Mouse (Mus musculus) limb, embryonic 11.5 days (tissue): ENCODE data around the gene Ccl26. TPM values are rescaled to one million over a fixed set of nuclear protein-coding genes. Genes with fewer than 3 reads are reported as not detected.

Experiments used
- ATAC-seq: fragments of 200-750 bp; cut with Nextera tagmentation; 2 replicates; pipeline ENCODE4 v1.8.0; 2017; ENCODE audit warnings: low read depth; ENCODE audit not compliant: insufficient number of reproducible peaks, low FRiP score, low TSS enrichment
- DNase-seq: peaks from one replicate; pipeline ENCODE4 v3.0.0-alpha.2; 2015; ENCODE audit warnings: low spot score
- H3K27ac ChIP-seq: fragments of 300-500 bp; sonication (generic); replicated peaks from 2 replicates; pipeline ENCODE4 v1.5.1; 2014; ENCODE audit warnings: low read depth, mild to moderate bottlenecking, low read length
- H3K27me3 ChIP-seq: fragments of 300-500 bp; sonication (generic); 2 replicates; pipeline ENCODE4 v1.6.1; 2014; ENCODE audit warnings: mild to moderate bottlenecking, low read length, mixed read lengths; ENCODE audit not compliant: control insufficient read depth, insufficient read depth
- H3K36me3 ChIP-seq: fragments of 300-500 bp; sonication (generic); 2 replicates; pipeline ENCODE4 v1.6.1; 2014; ENCODE audit warnings: mild to moderate bottlenecking, low read length, moderate library complexity, mixed read lengths; ENCODE audit not compliant: control insufficient read depth, insufficient read depth
- H3K4me1 ChIP-seq: fragments of 300-500 bp; sonication (generic); 2 replicates; pipeline ENCODE4 v1.6.1; 2014; ENCODE audit warnings: low read length, mixed read lengths; ENCODE audit not compliant: control insufficient read depth, insufficient read depth
- H3K4me2 ChIP-seq: fragments of 300-500 bp; sonication (generic); 2 replicates; pipeline ENCODE4 v1.6.1; 2014; ENCODE audit warnings: low read depth, mild to moderate bottlenecking, moderate library complexity; ENCODE audit not compliant: severe bottlenecking
- H3K4me3 ChIP-seq: fragments of 300-500 bp; sonication (generic); 2 replicates; pipeline ENCODE4 v1.5.1; 2014; ENCODE audit warnings: low read depth, low read length
- H3K9ac ChIP-seq: fragments of 300-500 bp; sonication (generic); 2 replicates; pipeline ENCODE4 v1.6.1; 2014; ENCODE audit warnings: mild to moderate bottlenecking, low read length
- H3K9me3 ChIP-seq: fragments of 300-500 bp; sonication (generic); 2 replicates; pipeline ENCODE4 v1.6.1; 2016; ENCODE audit warnings: low read length; ENCODE audit not compliant: control insufficient read depth
- WGBS: fragments of 180-500 bp; shearing (Covaris S2); extraction: QIAGEN DNeasy Blood & Tissue Kit; methylation state at CpG from one replicate; pipeline ENCODE4 v1.1.7; 2014; 5-methylcytosine and 5-hydroxymethylcytosine counted together
- polyA plus RNA-seq: library from polyadenylated mRNA; unstranded; fragments of >200 nt; fragmentation: Nextera tagmentation; extraction: Ambion mirVana; gene quantifications from 2 replicates; pipeline ENCODE4 v1.2.1, GENCODE M21; 2014

The Ccl26 gene
- polyA plus RNA-seq, 1 experiment from 2014 or later: not detected

DNA sequence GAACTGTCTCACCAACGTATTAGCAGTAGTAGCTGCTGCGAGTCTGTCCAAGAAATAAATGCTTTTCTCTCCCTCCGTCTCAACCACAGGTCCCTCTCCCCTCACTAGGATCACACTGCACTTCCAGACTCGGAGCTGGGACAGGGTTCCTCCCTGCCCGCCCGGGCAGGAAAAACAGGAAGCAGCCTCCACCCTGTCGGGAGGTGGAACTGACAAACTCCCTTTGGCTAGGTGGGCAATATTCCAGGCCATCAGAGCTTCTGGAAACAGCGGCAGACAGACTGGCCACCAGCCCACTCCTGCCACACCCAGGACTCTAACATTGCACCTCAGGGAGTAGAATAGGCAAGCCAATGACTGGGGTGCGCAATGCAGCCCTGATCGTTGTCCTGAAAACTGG lies 29.9 kb downstream of the Ccl26 start:
- no peaks in the 10 kb centered on the region for H3K9me3 ChIP-seq
- DNase-seq (no peak), ATAC-seq (no peak)
- no peak overlapping the region for H3K4me2 ChIP-seq
- no peaks in the 10 kb centered on the region for H3K27me3 ChIP-seq
- 82% methylated on average over 10 of the region's 10 CpGs for WGBS
- H3K9ac ChIP-seq: no peak overlapping the region
- no peak overlapping the region for H3K4me3 ChIP-seq
- H3K4me1 ChIP-seq: no peaks in the 10 kb centered on the region
- H3K36me3 ChIP-seq: no peaks in the 10 kb centered on the region
- no peak overlapping the region for H3K27ac ChIP-seq

DNA sequence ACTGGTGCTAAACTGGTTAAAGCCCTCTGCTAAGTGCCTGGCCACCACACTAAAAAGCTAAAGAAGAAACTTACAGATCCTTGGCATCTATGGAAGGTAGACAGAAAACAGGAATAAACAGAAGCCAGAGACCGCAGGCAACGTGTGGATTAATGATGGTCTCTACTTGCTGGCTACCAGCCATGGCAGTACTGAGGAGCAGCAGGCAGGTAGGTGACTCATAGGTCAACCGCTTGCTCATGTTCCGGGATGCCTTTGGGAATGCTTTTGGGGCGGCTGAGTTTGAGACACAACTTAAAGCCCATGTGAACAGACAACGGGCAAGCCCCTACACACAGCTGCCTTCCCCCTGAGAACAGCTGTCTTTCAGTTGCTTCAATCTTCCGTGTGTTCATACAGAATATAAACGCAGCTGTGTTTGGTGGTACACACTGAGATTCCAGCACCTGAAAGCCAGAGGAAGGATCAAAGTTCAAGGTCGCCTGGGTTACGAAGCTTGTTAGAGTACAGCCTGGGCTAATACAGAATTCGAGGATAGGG lies 32.0 kb downstream of the Ccl26 start:
- 85% methylated on average over 11 of the region's 11 CpGs for WGBS
- Histone ChIP-seq H3K27me3 (no peaks in the 10 kb centered on the region), H3K27ac (no peak overlapping the region), H3K4me3 (no peak overlapping the region), H3K4me1 (no peaks in the 10 kb centered on the region), H3K4me2 (no peak overlapping the region), H3K9ac (no peak overlapping the region), H3K9me3 (no peaks in the 10 kb centered on the region), H3K36me3 (no peaks in the 10 kb centered on the region)
- ATAC-seq: no peak
- DNase-seq: no peak

DNA sequence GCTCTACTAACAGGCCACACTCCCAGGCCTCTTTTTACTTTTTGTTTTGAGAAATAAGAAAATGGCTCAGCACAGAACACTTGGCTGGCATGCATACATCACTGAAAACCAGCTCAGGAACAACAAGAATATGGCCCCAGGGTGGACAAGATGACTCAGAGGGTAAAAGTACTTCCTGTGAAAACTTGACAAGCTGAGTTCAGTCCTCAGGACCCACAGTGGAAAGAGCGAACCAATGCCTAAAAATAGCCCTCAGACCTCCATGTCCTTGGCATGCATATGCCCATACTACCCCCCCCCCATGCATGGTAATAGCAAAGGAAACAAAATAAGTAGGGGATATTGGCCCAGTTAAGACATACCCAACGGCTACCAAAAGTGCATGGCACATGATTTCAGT lies 33.4 kb downstream of the Ccl26 start:
- ATAC-seq (no peak), DNase-seq (no peak)
- H3K27ac ChIP-seq: no peak overlapping the region
- no peak overlapping the region for H3K9ac ChIP-seq
- 85% methylated on average over 2 of the region's 2 CpGs for WGBS
- no peak overlapping the region for H3K4me3 ChIP-seq
- no peak overlapping the region for H3K4me2 ChIP-seq
- H3K36me3 ChIP-seq: no peaks in the 10 kb centered on the region
- no peaks in the 10 kb centered on the region for H3K9me3 ChIP-seq
- no peaks in the 10 kb centered on the region for H3K4me1 ChIP-seq
- H3K27me3 ChIP-seq: no peaks in the 10 kb centered on the region

DNA sequence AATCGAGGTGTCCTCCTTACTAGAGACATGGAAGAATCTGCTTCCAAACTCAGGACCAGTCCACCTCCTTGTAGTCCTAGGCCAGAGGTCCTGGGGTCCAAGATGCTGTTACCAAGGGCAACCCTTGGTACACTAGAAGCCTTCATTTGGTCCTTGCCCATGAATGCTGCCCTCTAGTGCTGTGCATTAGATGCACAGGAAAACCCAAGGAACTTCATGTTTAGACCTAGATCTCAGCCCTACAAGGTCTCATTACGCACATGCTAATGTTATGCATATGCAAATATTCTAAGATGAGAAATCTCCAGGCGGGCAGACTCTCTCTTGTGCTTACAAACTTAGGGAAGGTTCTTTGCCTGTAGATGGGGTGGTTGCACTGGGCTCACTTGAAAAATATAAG lies 34.1 kb downstream of the Ccl26 start:
- Histone ChIP-seq H3K36me3 (no peaks in the 10 kb centered on the region), H3K9ac (no peak overlapping the region), H3K9me3 (no peaks in the 10 kb centered on the region), H3K4me3 (no peak overlapping the region), H3K4me2 (no peak overlapping the region), H3K4me1 (no peaks in the 10 kb centered on the region), H3K27ac (no peak overlapping the region), H3K27me3 (no peaks in the 10 kb centered on the region)
- ATAC-seq: no peak
- WGBS: 76% methylated on average over 3 of the region's 3 CpGs
- no peak for DNase-seq

DNA sequence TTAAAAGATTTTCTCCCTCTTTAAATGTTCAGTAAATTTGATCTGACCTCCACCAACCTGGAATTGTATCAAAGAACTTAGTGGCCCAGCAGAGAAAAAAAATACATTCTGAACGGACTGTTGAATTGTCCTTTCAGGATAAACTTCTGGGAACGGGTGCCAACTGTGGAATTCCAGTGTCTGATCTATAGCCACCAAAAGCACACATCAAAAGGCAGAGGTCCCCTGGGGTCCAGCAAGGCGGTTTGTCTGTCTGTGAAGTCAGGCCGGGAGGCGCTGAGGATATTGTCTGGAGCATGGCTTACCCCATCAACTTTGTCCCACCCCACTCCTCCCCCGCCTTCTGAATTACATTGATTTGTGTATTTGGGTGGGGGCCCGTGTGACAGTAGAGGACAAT lies 35.4 kb downstream of the Ccl26 start:
- H3K4me2 ChIP-seq: no peak overlapping the region
- H3K4me3 ChIP-seq: no peak overlapping the region
- H3K27ac ChIP-seq: no peak overlapping the region
- WGBS: 37% methylated on average over 7 of the region's 7 CpGs
- DNase-seq: no peak
- H3K4me1 ChIP-seq: no peaks in the 10 kb centered on the region
- no peaks in the 10 kb centered on the region for H3K27me3 ChIP-seq
- H3K9me3 ChIP-seq: no peaks in the 10 kb centered on the region
- H3K9ac ChIP-seq: no peak overlapping the region
- ATAC-seq: no peak
- no peaks in the 10 kb centered on the region for H3K36me3 ChIP-seq

DNA sequence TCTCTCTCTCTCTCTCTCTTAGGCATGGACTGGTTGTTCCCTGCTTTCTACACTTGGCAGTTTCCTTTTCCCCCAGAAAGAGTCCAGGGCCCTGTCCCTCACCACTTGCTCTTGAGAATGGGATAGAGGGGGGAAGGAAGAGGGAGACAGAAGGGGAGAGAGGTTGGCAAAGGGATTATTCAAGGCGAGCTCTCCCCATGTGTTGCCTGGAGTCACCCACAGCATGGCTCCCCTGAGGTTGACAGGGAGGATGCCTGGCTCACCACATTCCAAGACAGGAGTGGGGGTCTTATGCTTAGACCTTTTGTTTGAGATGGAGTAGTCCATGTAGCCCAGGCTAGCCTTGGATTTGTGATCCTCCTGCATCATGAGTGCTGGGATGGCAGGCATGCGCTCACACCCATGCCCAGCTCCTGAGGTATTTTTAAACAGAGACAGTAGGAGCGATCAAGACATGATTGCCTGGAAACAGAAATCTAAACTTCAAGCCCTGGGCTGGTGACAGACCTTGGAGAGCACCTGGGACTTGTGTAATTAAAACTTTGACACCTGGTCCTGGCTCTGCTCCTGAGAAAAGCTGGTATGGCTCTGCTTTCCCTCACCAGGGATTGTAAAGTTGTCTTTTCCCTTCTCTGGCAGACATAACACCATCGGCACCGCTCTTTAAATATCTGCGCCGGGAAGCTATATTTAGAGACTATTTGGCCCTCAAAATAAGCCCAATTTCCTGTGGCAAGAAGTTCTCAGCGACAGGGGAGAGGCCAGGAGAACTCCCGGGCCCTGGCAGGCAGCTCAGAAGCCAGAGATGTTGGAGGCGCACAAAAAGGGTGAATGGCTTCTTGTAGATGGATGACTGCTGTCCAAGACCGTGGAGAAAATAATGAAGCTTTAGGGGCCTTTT lies 38.5 kb downstream of the Ccl26 start:
- WGBS: 55% methylated on average over 11 of the region's 11 CpGs
- ATAC-seq (no peak), DNase-seq (no peak)
- no peaks in the 10 kb centered on the region for H3K4me1 ChIP-seq
- H3K36me3 ChIP-seq: no peaks in the 10 kb centered on the region
- H3K9me3 ChIP-seq: no peaks in the 10 kb centered on the region
- 0 out of 2 replicates have a peak overlapping the region, but pooled peaks have one; percentile 21 for H3K27ac ChIP-seq
- H3K4me2 ChIP-seq: no peak overlapping the region
- no peak overlapping the region for H3K4me3 ChIP-seq
- no peak overlapping the region for H3K9ac ChIP-seq
- no peaks in the 10 kb centered on the region for H3K27me3 ChIP-seq

DNA sequence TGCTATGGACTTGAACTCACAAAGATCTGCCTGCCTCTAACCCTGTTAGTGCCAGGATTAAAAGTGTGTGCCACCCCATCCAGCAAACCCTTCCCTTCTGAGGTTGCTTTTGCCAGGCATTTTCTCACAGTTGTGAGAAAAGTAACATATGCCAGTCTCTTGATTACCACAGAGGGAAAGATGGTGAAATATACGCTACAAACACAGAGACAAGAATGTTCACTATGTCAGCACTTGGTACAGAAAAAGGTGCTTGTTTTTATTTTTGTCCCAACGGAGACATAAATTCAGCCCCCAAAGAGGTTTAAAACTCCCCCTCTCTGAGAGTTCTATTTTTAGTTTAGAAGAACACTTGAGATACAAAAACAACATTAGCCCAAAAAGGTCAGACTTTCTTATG lies 39.3 kb downstream of the Ccl26 start:
- Histone ChIP-seq H3K4me1 (no peaks in the 10 kb centered on the region), H3K4me2 (no peak overlapping the region), H3K36me3 (no peaks in the 10 kb centered on the region), H3K27ac (no peak overlapping the region), H3K4me3 (no peak overlapping the region), H3K9me3 (no peaks in the 10 kb centered on the region), H3K27me3 (no peaks in the 10 kb centered on the region), H3K9ac (no peak overlapping the region)
- ATAC-seq (no peak), DNase-seq (no peak)
- WGBS: 90% methylated on average over 2 of the region's 2 CpGs

DNA sequence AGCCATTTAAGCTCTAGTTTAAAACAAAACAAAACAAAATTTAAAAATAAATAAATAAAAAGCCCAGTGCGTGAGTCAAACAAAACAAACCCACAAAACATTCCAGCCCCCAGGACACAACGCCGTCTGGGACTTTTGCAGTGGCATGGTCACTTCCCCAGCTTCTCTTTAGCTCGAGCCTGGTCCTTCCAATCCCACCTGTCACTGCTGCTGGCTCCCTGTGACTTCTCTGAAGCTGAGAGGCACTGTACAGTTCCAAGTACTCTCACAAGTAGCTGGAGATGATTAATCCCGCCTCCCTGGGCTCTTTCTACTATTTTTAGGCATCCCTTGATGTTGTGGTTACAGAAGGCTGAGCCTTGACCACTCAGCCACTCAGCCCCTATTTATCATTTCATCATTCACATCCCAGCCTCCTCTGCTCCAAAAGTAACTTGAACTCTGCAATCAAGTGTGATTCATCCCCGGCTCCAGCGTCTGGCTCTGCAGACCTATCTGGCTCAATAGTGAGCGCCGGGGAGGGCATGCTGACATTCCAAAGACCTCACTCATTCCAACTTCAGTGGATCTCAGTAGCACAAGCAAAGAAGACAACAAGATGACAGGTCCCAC lies 41.2 kb downstream of the Ccl26 start:
- Histone ChIP-seq H3K4me1 (no peaks in the 10 kb centered on the region), H3K27me3 (no peaks in the 10 kb centered on the region), H3K9ac (no peak overlapping the region), H3K4me2 (no peak overlapping the region), H3K27ac (no peak overlapping the region), H3K4me3 (no peak overlapping the region), H3K9me3 (no peaks in the 10 kb centered on the region), H3K36me3 (no peaks in the 10 kb centered on the region)
- WGBS: 79% methylated on average over 9 of the region's 9 CpGs
- ATAC-seq: no peak
- DNase-seq: no peak
